Mouse (Mus musculus): ENCODE measurements around the gene Lonp2. TPM values are rescaled to one million over a fixed set of nuclear protein-coding genes. Genes with fewer than 3 reads are reported as not detected.

Gene Lonp2
- total RNA-seq (2023): 10 to 100 TPM; 49.9 to 51.9 TPM

DNA sequence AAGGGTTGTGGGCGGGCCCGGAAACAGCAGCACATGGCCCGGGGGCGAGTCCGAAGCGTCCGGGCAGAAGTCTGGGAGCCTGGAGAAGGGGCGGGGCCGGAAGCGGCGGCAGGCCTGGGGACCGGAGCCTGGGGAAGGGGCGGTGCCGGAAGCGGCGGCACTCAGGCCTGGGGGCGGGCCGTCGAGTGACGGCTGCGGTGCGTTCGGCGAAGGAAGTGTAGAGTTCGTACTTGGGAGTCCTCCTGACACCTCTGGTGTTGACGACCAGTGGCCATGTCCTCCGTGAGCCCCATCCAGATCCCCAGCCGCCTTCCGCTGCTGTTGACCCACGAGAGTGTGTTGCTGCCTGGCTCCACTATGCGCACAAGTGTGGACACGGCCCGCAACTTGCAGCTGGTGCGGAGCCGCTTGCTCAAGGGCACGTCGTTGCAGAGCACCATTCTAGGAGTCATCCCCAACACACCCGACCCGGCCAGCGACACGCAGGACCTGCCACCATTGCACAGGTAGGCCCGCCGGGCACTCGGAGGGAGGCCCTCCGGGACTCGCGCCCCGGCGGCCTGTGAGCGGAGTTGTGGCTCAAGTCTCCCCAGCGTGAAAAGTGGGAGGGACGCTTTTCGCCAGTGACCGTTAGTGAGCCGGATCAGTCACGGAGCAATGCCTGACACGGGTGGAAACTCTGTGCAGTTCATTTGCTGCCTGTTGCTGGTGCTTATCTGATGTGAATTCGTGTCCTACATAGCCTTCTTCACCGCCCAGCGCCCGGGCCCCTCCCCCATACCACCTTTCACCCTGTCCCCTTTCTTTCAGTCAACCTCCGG, at the start of gene Lonp2:
TSS of gene Lonp2 (plus strand) at position 133 of the 821 bp plus-strand sequence.

DNA sequence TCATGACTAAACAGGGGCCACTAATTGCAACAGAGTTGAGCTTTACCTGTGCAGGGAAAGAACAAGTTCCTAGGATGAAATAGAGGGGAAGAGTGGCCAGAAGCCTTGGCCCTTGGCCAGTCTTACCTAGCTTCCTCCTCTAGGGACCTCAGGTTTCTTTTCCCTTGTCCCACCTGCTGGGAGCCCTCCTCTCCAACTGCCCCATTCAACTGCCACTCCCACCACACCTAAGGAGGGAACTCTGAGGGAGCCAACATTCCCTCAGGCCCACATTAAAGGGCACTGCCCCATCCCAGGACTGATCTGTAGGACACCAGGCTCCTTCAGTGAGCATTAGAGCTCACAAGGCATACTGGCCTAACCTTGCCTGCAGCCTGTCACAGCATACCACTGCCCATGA, 43.4 kb upstream of the Lonp2 start, which contains the start of gene Abcc12:
TSS of gene Abcc12 (minus strand) at position 229 of the 400 bp plus-strand sequence.

DNA sequence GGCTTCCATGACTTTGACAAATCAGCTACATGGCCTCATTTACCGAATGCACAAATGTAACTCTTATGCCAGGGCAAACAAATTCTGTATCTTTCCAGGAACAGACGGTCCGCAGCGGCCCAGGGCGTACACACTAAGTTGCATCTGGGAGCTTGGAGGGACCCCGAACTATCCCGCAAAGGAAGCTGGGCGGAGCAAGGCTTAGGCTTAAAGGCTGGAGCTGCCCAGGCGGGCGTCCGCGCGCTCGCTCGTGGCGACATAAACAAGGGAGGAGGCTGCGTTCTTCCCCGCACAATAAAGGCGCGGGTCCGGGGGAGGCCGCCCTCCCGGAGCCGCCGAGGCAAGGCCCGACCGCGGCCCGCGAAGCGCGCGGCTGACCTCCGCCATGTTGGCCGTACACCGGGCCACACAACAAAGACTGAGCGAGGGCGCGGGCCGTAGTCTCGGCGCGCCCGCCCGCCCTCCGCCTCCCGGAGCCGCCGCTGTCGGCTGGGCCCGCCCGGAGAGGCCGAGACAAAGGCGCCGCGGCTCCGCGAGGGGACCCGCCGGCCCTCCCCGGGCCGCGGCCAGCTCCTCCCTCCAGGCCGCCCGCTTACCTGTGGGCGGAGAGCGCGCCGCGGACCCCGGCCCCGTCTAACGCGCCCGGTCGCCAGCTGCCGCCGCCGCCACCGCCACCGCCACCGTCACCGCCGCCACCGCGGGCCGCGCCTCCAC, 121.5 kb downstream of the Lonp2 start, which contains the start of the genes Gm10638 and Siah1a:
TSS of gene Gm10638 (plus strand) at position 479 of the 714 bp plus-strand sequence.
TSS of gene Siah1a (minus strand) at position 714 of the 714 bp plus-strand sequence.

Other genes with a start within 250 kb of the Lonp2 start
- gene Abcc12, start 43.4 kb upstream of the Lonp2 start, total RNA-seq (2023): not detected
- under 1 TPM in 1 of 2 experiments, not detected in 1; 0.53 TPM for gene Gm10638, start 121.7 kb downstream of the Lonp2 start, total RNA-seq (2023)
- gene Siah1a, start 121.9 kb downstream of the Lonp2 start, total RNA-seq (2023): 10 to 100 TPM; 12.3 to 13.1 TPM

Data from neutrophil, adult 83 days (primary cell).